Comparison of ENCODE assay signal across 19 mouse cellular contexts in the genomic region with DNA sequence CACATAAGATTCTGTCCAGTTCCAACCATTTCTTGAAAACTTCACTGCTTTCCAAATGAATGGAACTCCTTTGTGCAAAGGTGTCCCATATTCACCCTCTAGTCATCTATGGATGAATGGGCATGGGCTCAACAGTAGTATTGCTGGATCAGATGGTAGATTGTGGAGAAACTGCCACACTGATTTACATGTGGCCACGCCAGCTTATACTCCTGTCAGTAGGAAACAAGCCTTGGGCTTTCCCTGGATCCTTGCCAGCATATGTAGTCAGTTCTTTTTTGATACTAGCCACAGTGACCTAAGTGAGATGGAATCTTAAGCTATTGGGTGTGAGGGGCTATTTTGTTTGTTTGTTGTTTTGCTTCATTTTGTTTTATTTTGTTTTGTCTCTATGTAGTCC. TPM values are rescaled to one million over a fixed set of nuclear protein-coding genes. Genes with fewer than 3 reads are reported as not detected.
"Had no signal": no experiment of that assay in that cellular context is flagged by ENCODE, and none has a peak within 500 bp of the region (broad histone marks: within the 10 kb centered on the region; RNA-seq: fewer than 3 reads in every experiment).

No protein-coding gene starts in this region.

- H3K4me2 ChIP-seq: limb, embryonic 12.5 days; liver, embryonic 13.5 days; lung, embryonic 15.5 days; midbrain, embryonic 12.5 days; neural tube, embryonic 15.5 days had no signal

- H3K36me3 ChIP-seq: limb, embryonic 12.5 days; liver, embryonic 13.5 days; lung, embryonic 15.5 days; midbrain, embryonic 12.5 days; neural tube, embryonic 15.5 days had no signal

- H3K4me3 ChIP-seq: limb, embryonic 12.5 days; liver, embryonic 13.5 days; lung, embryonic 15.5 days; megakaryocyte, embryonic 14.5 days; midbrain, embryonic 12.5 days; myocyte; neural tube, embryonic 15.5 days had no signal

- H3K9me3 ChIP-seq: limb, embryonic 12.5 days; liver, embryonic 13.5 days; lung, embryonic 15.5 days; megakaryocyte, embryonic 14.5 days; midbrain, embryonic 12.5 days; neural tube, embryonic 15.5 days had no signal

- H3K4me1 ChIP-seq: limb, embryonic 12.5 days; liver, embryonic 13.5 days; lung, embryonic 15.5 days; megakaryocyte, embryonic 14.5 days; midbrain, embryonic 12.5 days; neural tube, embryonic 15.5 days had no signal

- H3K9ac ChIP-seq: limb, embryonic 12.5 days; liver, embryonic 13.5 days; liver, postnatal 0 days; lung, embryonic 15.5 days; midbrain, embryonic 12.5 days; neural tube, embryonic 15.5 days had no signal

- DNase-seq: kidney, postnatal 25 days; liver; liver, embryonic 13.5 days; liver, postnatal 0 days; lung, postnatal 14 days; right cerebral cortex, adult 18-20 months; thymus, postnatal 14 days had no signal

- H3K27ac ChIP-seq: limb, embryonic 12.5 days; liver, embryonic 13.5 days; lung, embryonic 15.5 days; macrophage; midbrain, embryonic 12.5 days; neural tube, embryonic 15.5 days; stomach, postnatal 0 days had no signal

- H3K27me3 ChIP-seq: limb, embryonic 12.5 days; liver, embryonic 13.5 days; lung, embryonic 15.5 days; megakaryocyte, embryonic 14.5 days; midbrain, embryonic 12.5 days; neural tube, embryonic 15.5 days had no signal

- ATAC-seq: liver, postnatal 0 days had no signal

RNA-seq across cellular contexts. Expression of a gene that starts 11.2 kb away (rescaled TPM):
- total RNA-seq: layer of hippocampus, postnatal 25 days; left cerebral cortex, postnatal 36 days had no signal
- polyA plus RNA-seq: kidney, embryonic 16.5 days; limb, embryonic 12.5 days; lung, embryonic 15.5 days; midbrain, embryonic 12.5 days; myocyte; neural tube, embryonic 11.5 days; stomach, postnatal 0 days had no signal

RNA-seq across cellular contexts. Expression of a gene that starts 42.4 kb away (rescaled TPM):
- total RNA-seq: layer of hippocampus, postnatal 25 days; left cerebral cortex, postnatal 36 days had no signal
- polyA plus RNA-seq: kidney, embryonic 16.5 days; limb, embryonic 12.5 days; liver, embryonic 13.5 days; liver, postnatal 0 days; lung, embryonic 15.5 days; macrophage; midbrain, embryonic 12.5 days; myocyte; neural tube, embryonic 11.5 days; neural tube, embryonic 15.5 days; stomach, postnatal 0 days had no signal
